Mouse (Mus musculus): Measurements from ENCODE around the gene Gcgr. TPM values are rescaled to one million over a fixed set of nuclear protein-coding genes. Genes with fewer than 3 reads are reported as not detected.

Gcgr gene
- polyA plus RNA-seq, 1 experiment from 2014 or later = 2.2 TPM

- Histone ChIP-seq H3K9ac (ENCODE audit: low read length) (peak within 1 kb of the TSS; percentile 88), H3K4me1 (ENCODE audit: control insufficient read depth, insufficient read depth, low read length) (peaks cover 27% of the 10 kb centered on the region), H3K36me3 (ENCODE audit: control insufficient read depth, insufficient read depth, low read length) (peaks cover 19% of the 10 kb centered on the region), H3K4me3 (replicated peaks; ENCODE audit: low read length) (peak within 1 kb of the TSS; percentile 96), H3K27me3 (ENCODE audit: control insufficient read depth, insufficient read depth, low read length) (no peaks in the 10 kb centered on the region), H3K4me2 (ENCODE audit: low read depth, low read length) (peak within 1 kb of the TSS; percentile 89), H3K27ac (ENCODE audit: low read length) (peak within 1 kb of the TSS; percentile 89), H3K9me3 (replicated peaks; ENCODE audit: control insufficient read depth, low read length) (no peaks in the 10 kb centered on the region)
- ATAC-seq (ENCODE audit: insufficient read depth, low FRiP score) = peak; percentile 91
- under 1% methylated on average over 35 of the region's 35 CpGs for WGBS
Observed at GRCm38 (mm10) chr11:120491317-120492023, 39.0 kb upstream of the Gcgr start, which contains the start of gene Slc25a10. TSS of gene Slc25a10 (plus strand) at chr11:120491840.

GRCm38 (mm10) chr11:120492024-120492877, 38.2 kb upstream of the Gcgr start:
- Histone ChIP-seq H3K36me3 (ENCODE audit: control insufficient read depth, insufficient read depth, low read length) (peaks cover 18% of the 10 kb centered on the region), H3K4me1 (ENCODE audit: control insufficient read depth, insufficient read depth, low read length) (peaks cover 27% of the 10 kb centered on the region), H3K4me3 (replicated peaks; ENCODE audit: low read length) (peak overlapping the region; percentile 96), H3K4me2 (ENCODE audit: low read depth, low read length) (peak overlapping the region; percentile 89), H3K9me3 (replicated peaks; ENCODE audit: control insufficient read depth, low read length) (no peaks in the 10 kb centered on the region), H3K27ac (ENCODE audit: low read length) (peak overlapping the region; percentile 89), H3K27me3 (ENCODE audit: control insufficient read depth, insufficient read depth, low read length) (no peaks in the 10 kb centered on the region), H3K9ac (ENCODE audit: low read length) (peak overlapping the region; percentile 88)
- peak; percentile 8; the same call in 1 of the 2 replicates for ATAC-seq (ENCODE audit: insufficient read depth, low FRiP score)
- under 1% methylated on average over 48 of the region's 48 CpGs for WGBS

GRCm38 (mm10) chr11:120492878-120493203, 37.7 kb upstream of the Gcgr start:
- H3K9ac ChIP-seq (ENCODE audit: low read length) = peak overlapping the region; percentile 88
- H3K9me3 ChIP-seq (replicated peaks; ENCODE audit: control insufficient read depth, low read length) = no peaks in the 10 kb centered on the region
- H3K4me2 ChIP-seq (ENCODE audit: low read depth, low read length) = peak overlapping the region; percentile 89
- peaks cover 27% of the 10 kb centered on the region for H3K4me1 ChIP-seq (ENCODE audit: control insufficient read depth, insufficient read depth, low read length)
- no peak for ATAC-seq (ENCODE audit: insufficient read depth, low FRiP score)
- no peaks in the 10 kb centered on the region for H3K27me3 ChIP-seq (ENCODE audit: control insufficient read depth, insufficient read depth, low read length)
- H3K27ac ChIP-seq (ENCODE audit: low read length) = peak overlapping the region; percentile 89
- peak overlapping the region; percentile 96 for H3K4me3 ChIP-seq (replicated peaks; ENCODE audit: low read length)
- WGBS = 21% methylated on average over 3 of the region's 3 CpGs
- H3K36me3 ChIP-seq (ENCODE audit: control insufficient read depth, insufficient read depth, low read length) = peaks cover 12% of the 10 kb centered on the region

GRCm38 (mm10) chr11:120493351-120493750, 37.1 kb upstream of the Gcgr start:
- Histone ChIP-seq H3K36me3 (ENCODE audit: control insufficient read depth, insufficient read depth, low read length) (peaks cover 12% of the 10 kb centered on the region), H3K9me3 (replicated peaks; ENCODE audit: control insufficient read depth, low read length) (no peaks in the 10 kb centered on the region), H3K4me3 (replicated peaks; ENCODE audit: low read length) (peak overlapping the region; percentile 96), H3K4me2 (ENCODE audit: low read depth, low read length) (peak overlapping the region; percentile 89), H3K27me3 (ENCODE audit: control insufficient read depth, insufficient read depth, low read length) (no peaks in the 10 kb centered on the region), H3K27ac (ENCODE audit: low read length) (peak overlapping the region; percentile 89), H3K9ac (ENCODE audit: low read length) (peak overlapping the region; percentile 88), H3K4me1 (ENCODE audit: control insufficient read depth, insufficient read depth, low read length) (peaks cover 27% of the 10 kb centered on the region)
- ATAC-seq (ENCODE audit: insufficient read depth, low FRiP score) = no peak
- WGBS = 47% methylated on average over 3 of the region's 3 CpGs

- 82% methylated on average over 3 of the region's 3 CpGs for WGBS
- no peak overlapping the region for H3K4me2 ChIP-seq (ENCODE audit: low read depth, low read length)
- H3K9me3 ChIP-seq (replicated peaks; ENCODE audit: control insufficient read depth, low read length) = no peaks in the 10 kb centered on the region
- ATAC-seq (ENCODE audit: insufficient read depth, low FRiP score) = no peak
- H3K4me1 ChIP-seq (ENCODE audit: control insufficient read depth, insufficient read depth, low read length) = peaks cover 27% of the 10 kb centered on the region
- H3K36me3 ChIP-seq (ENCODE audit: control insufficient read depth, insufficient read depth, low read length) = peaks cover 9% of the 10 kb centered on the region
- no peak overlapping the region for H3K27ac ChIP-seq (ENCODE audit: low read length)
- H3K4me3 ChIP-seq (replicated peaks; ENCODE audit: low read length) = no peak overlapping the region
- no peak overlapping the region for H3K9ac ChIP-seq (ENCODE audit: low read length)
- no peaks in the 10 kb centered on the region for H3K27me3 ChIP-seq (ENCODE audit: control insufficient read depth, insufficient read depth, low read length)
Observed at GRCm38 (mm10) chr11:120493911-120494310, 36.6 kb upstream of the Gcgr start.

GRCm38 (mm10) chr11:120497436-120497835, 33.1 kb upstream of the Gcgr start:
- no peaks in the 10 kb centered on the region for H3K9me3 ChIP-seq (replicated peaks; ENCODE audit: control insufficient read depth, low read length)
- peaks cover 9% of the 10 kb centered on the region for H3K36me3 ChIP-seq (ENCODE audit: control insufficient read depth, insufficient read depth, low read length)
- no peak overlapping the region for H3K4me3 ChIP-seq (replicated peaks; ENCODE audit: low read length)
- peaks cover 22% of the 10 kb centered on the region for H3K4me1 ChIP-seq (ENCODE audit: control insufficient read depth, insufficient read depth, low read length)
- H3K9ac ChIP-seq (ENCODE audit: low read length) = no peak overlapping the region
- H3K27me3 ChIP-seq (ENCODE audit: control insufficient read depth, insufficient read depth, low read length) = no peaks in the 10 kb centered on the region
- no peak overlapping the region for H3K4me2 ChIP-seq (ENCODE audit: low read depth, low read length)
- ATAC-seq (ENCODE audit: insufficient read depth, low FRiP score) = no peak
- WGBS = 92% methylated on average over 3 of the region's 3 CpGs
- H3K27ac ChIP-seq (ENCODE audit: low read length) = no peak overlapping the region

- ATAC-seq (ENCODE audit: insufficient read depth, low FRiP score) = no peak
- Histone ChIP-seq H3K36me3 (ENCODE audit: control insufficient read depth, insufficient read depth, low read length) (peaks cover 9% of the 10 kb centered on the region), H3K4me1 (ENCODE audit: control insufficient read depth, insufficient read depth, low read length) (peaks cover 17% of the 10 kb centered on the region), H3K27me3 (ENCODE audit: control insufficient read depth, insufficient read depth, low read length) (no peaks in the 10 kb centered on the region), H3K27ac (ENCODE audit: low read length) (no peak overlapping the region), H3K4me2 (ENCODE audit: low read depth, low read length) (no peak overlapping the region), H3K9ac (ENCODE audit: low read length) (no peak overlapping the region), H3K4me3 (replicated peaks; ENCODE audit: low read length) (no peak overlapping the region), H3K9me3 (replicated peaks; ENCODE audit: control insufficient read depth, low read length) (no peaks in the 10 kb centered on the region)
- WGBS = 91% methylated on average over 12 of the region's 12 CpGs
Observed at GRCm38 (mm10) chr11:120498226-120498625, 32.3 kb upstream of the Gcgr start.

GRCm38 (mm10) chr11:120498891-120499290, 31.6 kb upstream of the Gcgr start:
- ATAC-seq (ENCODE audit: insufficient read depth, low FRiP score) = no peak
- no peak overlapping the region for H3K4me2 ChIP-seq (ENCODE audit: low read depth, low read length)
- H3K27me3 ChIP-seq (ENCODE audit: control insufficient read depth, insufficient read depth, low read length) = no peaks in the 10 kb centered on the region
- H3K9ac ChIP-seq (ENCODE audit: low read length) = no peak overlapping the region
- H3K27ac ChIP-seq (ENCODE audit: low read length) = peak overlapping the region; percentile 86; the same call in 1 of the 2 replicates
- WGBS = 85% methylated on average over 5 of the region's 5 CpGs
- peaks cover 9% of the 10 kb centered on the region for H3K36me3 ChIP-seq (ENCODE audit: control insufficient read depth, insufficient read depth, low read length)
- peaks cover 11% of the 10 kb centered on the region; the same call in 1 of the 2 replicates for H3K4me1 ChIP-seq (ENCODE audit: control insufficient read depth, insufficient read depth, low read length)
- H3K9me3 ChIP-seq (replicated peaks; ENCODE audit: control insufficient read depth, low read length) = no peaks in the 10 kb centered on the region
- no peak overlapping the region for H3K4me3 ChIP-seq (replicated peaks; ENCODE audit: low read length)

- Histone ChIP-seq H3K27ac (ENCODE audit: low read length) (peak overlapping the region; percentile 86), H3K9ac (ENCODE audit: low read length) (peak overlapping the region; percentile 20), H3K36me3 (ENCODE audit: control insufficient read depth, insufficient read depth, low read length) (peaks cover 5% of the 10 kb centered on the region), H3K4me1 (ENCODE audit: control insufficient read depth, insufficient read depth, low read length) (peaks cover 10% of the 10 kb centered on the region; the same call in 1 of the 2 replicates), H3K27me3 (ENCODE audit: control insufficient read depth, insufficient read depth, low read length) (no peaks in the 10 kb centered on the region), H3K9me3 (replicated peaks; ENCODE audit: control insufficient read depth, low read length) (no peaks in the 10 kb centered on the region), H3K4me2 (ENCODE audit: low read depth, low read length) (no peak overlapping the region), H3K4me3 (replicated peaks; ENCODE audit: low read length) (no peak overlapping the region)
- 67% methylated on average over 6 of the region's 6 CpGs for WGBS
- ATAC-seq (ENCODE audit: insufficient read depth, low FRiP score) = peak; percentile 15; the same call in 1 of the 2 replicates
Observed at GRCm38 (mm10) chr11:120499894-120500293, 30.6 kb upstream of the Gcgr start.

All from stomach, embryonic 16.5 days (tissue).